Mouse (Mus musculus): ENCODE measurements around the gene Trappc12.

DNA sequence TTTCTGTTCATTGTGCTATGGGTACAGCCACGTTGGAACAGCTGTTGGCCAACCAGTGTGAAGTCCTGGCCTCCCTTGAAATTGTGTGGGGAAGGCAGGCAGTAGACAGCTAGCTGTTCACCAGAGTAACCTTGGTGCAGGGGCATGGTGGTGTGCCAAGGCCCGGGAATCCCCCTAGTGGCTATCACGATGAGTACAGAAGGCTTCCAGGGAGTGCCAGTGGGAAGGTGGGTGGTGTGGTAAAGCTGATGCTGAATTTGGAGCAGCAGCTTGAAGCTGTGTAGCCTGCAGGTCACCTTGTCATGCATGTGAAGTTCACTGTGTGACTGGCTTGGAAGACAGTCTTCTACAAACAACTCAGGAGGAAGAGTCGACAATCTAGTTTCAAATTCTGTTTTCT lies 34.1 kb upstream of the Trappc12 start:
- TF ChIP-seq ZNF384 (IDR thresholded peaks at IDR 0.05; ENCODE audit: low read depth, low read length): no peak
- TF ChIP-seq CHD2 (IDR thresholded peaks at IDR 0.05; ENCODE audit: low read depth, low read length): no peak
- TF ChIP-seq ZC3H11A (IDR thresholded peaks at IDR 0.05; ENCODE audit: borderline replicate concordance, low read depth, low read length): no peak

Data from ES-E14 (cell line).